Mouse (Mus musculus): Measurements from ENCODE around the gene Nr4a1. TPM values are rescaled to one million over a fixed set of nuclear protein-coding genes. Genes with fewer than 3 reads are reported as not detected.

Gene Nr4a1
- 6.6 and 6.9 TPM in 2 replicates for polyA plus RNA-seq (2015; fragmentation: Nextera tagmentation; extraction: Ambion mirVana)

GRCm38 (mm10) chr15:101253886-101254795, at the start of gene Nr4a1:
Nr4a1 (plus strand) TSS chr15:101254269.
- no peaks in the 10 kb centered on the region for H3K9me3 ChIP-seq
- peak within 1 kb of the TSS; percentile 66 for H3K27ac ChIP-seq (replicated peaks)
- no peaks in the 10 kb centered on the region for H3K36me3 ChIP-seq
- H3K4me2 ChIP-seq: peak within 1 kb of the TSS; percentile 87
- 1% methylated on average over 63 of the region's 82 CpGs for WGBS
- peaks cover 12% of the 10 kb centered on the region for H3K4me1 ChIP-seq (replicated peaks)
- H3K9ac ChIP-seq: peak within 1 kb of the TSS; percentile 86
- H3K4me3 ChIP-seq: peak within 1 kb of the TSS; percentile 73
- ATAC-seq (ENCODE audit: low FRiP score, low read depth): peak; percentile 57
- H3K27me3 ChIP-seq: no peaks in the 10 kb centered on the region

DNA sequence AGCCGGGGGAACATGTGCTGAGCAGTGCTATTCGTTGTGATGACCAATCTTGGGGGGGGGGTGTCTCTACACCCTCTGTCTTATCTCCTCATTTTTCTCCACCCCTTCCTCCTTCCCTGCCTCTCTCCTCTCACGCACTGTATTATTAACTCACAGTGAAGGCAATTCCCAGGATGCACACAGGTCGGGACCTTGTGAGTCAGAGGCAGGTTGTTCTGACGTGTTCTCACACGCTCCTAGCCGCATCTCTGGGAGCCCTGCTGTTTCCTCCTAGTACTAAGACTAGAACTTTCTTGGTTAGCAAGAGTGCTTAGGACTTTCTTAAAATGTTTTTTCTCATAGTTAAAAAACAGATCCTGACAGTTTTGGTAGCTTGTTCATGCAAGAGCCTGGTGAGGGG, 49.3 kb upstream of the Nr4a1 start:
- Histone ChIP-seq H3K9ac (no peak overlapping the region), H3K36me3 (peaks cover 78% of the 10 kb centered on the region), H3K4me2 (no peak overlapping the region), H3K27ac (replicated peaks) (no peak overlapping the region), H3K27me3 (no peaks in the 10 kb centered on the region), H3K4me1 (replicated peaks) (no peaks in the 10 kb centered on the region), H3K4me3 (no peak overlapping the region), H3K9me3 (no peaks in the 10 kb centered on the region)
- 88% methylated on average over 7 of the region's 7 CpGs for WGBS
- no peak for ATAC-seq (ENCODE audit: low FRiP score, low read depth)

GRCm38 (mm10) chr15:101210228-101210627, 43.8 kb upstream of the Nr4a1 start:
- Histone ChIP-seq H3K4me3 (no peak overlapping the region), H3K27ac (replicated peaks) (no peak overlapping the region), H3K27me3 (no peaks in the 10 kb centered on the region), H3K9ac (no peak overlapping the region), H3K4me2 (no peak overlapping the region), H3K4me1 (replicated peaks) (no peaks in the 10 kb centered on the region), H3K9me3 (no peaks in the 10 kb centered on the region), H3K36me3 (peaks cover 60% of the 10 kb centered on the region)
- ATAC-seq (ENCODE audit: low FRiP score, low read depth): no peak
- 64% methylated on average over 6 of the region's 6 CpGs for WGBS

DNA sequence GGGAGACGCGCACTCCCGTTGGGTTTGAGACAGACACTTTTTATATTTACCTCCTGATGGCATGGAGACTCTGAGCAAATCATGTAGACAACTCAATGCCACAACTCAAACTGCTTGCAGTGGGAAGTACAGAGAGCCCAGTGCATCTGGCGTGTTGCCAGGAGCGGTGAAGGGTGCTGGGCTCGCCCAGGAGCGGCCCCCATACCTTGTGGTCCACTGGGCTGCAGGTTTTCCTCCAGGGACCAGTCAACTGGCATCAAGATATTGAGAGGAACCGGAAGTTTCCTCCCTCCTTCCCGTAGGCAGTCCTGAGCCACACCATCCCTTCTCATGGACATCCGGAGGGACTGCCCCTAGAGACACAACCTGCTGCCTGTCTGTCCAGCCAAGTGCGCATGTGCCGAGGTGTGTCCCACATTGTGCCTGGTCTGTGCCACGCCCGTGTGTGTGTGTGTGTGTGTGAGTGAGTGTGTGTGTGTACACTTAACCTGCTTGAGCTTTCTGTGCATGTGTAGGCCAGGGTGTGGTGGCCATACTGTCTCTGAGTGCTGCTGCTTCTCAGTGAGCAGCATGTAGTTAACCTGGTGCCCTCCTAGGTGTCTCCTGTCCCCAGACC, 43.0 kb upstream of the Nr4a1 start:
- peaks cover 55% of the 10 kb centered on the region for H3K36me3 ChIP-seq
- H3K27me3 ChIP-seq: no peaks in the 10 kb centered on the region
- no peak for ATAC-seq (ENCODE audit: low FRiP score, low read depth)
- H3K4me1 ChIP-seq (replicated peaks): no peaks in the 10 kb centered on the region
- H3K4me2 ChIP-seq: no peak overlapping the region
- H3K9me3 ChIP-seq: no peaks in the 10 kb centered on the region
- WGBS: 91% methylated on average over 14 of the region's 14 CpGs
- no peak overlapping the region for H3K27ac ChIP-seq (replicated peaks)
- no peak overlapping the region for H3K4me3 ChIP-seq
- no peak overlapping the region for H3K9ac ChIP-seq

DNA sequence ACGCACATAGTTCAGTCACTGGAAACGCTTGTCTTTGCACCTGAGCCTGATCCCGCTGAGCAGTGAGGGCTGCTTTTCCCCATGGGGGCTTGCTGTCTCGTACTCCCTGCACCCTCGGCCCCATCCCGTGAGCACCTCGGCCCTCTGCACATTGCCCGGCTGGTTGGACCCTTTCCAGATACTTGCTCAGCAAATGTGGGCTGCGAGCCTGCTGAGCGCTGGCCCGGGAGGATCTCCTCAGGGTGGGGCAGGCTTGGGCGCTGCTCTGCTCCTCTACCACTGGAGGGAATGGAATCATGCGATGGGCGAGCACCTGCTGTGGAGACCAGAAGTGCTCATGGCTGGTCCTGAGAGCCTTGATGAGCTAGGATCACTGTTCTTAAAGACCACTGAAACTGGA, 41.6 kb upstream of the Nr4a1 start:
- H3K9ac ChIP-seq: no peak overlapping the region

DNA sequence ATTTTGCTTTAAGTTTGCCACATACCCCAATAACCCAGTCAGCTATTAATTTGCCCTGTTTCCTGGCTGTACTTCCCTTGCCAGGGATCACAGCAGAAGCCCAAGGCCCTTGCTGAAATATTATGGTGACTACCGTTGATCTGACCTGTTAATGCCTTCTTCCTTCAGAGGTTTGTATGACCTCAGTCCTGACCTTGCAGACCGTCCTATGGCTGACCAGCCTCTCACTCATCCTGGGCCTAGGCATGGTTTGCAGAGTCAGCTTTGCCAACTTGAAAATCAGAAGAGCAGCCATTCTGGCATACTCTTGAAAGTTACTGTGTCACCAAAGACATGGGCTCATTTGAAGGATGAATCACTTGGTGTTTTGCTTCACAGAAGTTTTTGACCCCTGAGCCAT, 38.9 kb upstream of the Nr4a1 start:
- H3K27me3 ChIP-seq: no peaks in the 10 kb centered on the region
- no peak overlapping the region for H3K4me3 ChIP-seq
- no peak for ATAC-seq (ENCODE audit: low FRiP score, low read depth)
- H3K27ac ChIP-seq (replicated peaks): no peak overlapping the region
- H3K4me2 ChIP-seq: no peak overlapping the region
- no peaks in the 10 kb centered on the region for H3K4me1 ChIP-seq (replicated peaks)
- H3K36me3 ChIP-seq: peaks cover 30% of the 10 kb centered on the region
- H3K9ac ChIP-seq: no peak overlapping the region
- H3K9me3 ChIP-seq: no peaks in the 10 kb centered on the region
- 78% methylated on average over 2 of the region's 2 CpGs for WGBS

More for the DNA sequence above, 41.6 kb upstream of the Nr4a1 start:
- Histone ChIP-seq H3K4me3 (no peak overlapping the region), H3K27me3 (no peaks in the 10 kb centered on the region), H3K4me2 (no peak overlapping the region), H3K27ac (replicated peaks) (no peak overlapping the region), H3K9me3 (no peaks in the 10 kb centered on the region), H3K36me3 (peaks cover 49% of the 10 kb centered on the region), H3K4me1 (replicated peaks) (no peaks in the 10 kb centered on the region)
- WGBS: 77% methylated on average over 14 of the region's 14 CpGs
- ATAC-seq (ENCODE audit: low FRiP score, low read depth): no peak

DNA sequence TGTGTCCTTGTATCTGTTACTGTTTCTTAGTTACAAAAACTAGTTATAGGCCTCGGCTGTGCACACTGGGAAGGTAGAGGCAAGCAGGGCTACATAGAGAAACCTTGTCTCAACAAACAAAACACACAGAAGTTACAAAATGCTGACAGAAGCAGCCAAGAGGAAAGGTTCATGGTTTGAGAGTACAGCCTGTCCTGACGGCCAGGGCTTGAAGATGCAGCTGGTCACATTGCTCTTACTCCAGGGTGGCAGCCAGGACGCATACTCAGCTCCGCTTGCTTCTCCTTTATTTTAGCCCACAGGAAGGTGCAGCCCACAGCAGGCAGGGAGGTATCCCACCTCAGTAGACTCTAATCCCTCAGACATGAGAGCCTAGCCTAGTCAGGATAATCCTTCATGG, 38.0 kb upstream of the Nr4a1 start:
- H3K27me3 ChIP-seq: no peaks in the 10 kb centered on the region
- 80% methylated on average over 4 of the region's 4 CpGs for WGBS
- H3K9ac ChIP-seq: no peak overlapping the region
- no peak overlapping the region for H3K27ac ChIP-seq (replicated peaks)
- H3K4me1 ChIP-seq (replicated peaks): peaks cover 7% of the 10 kb centered on the region
- no peak overlapping the region for H3K4me2 ChIP-seq
- peaks cover 21% of the 10 kb centered on the region for H3K36me3 ChIP-seq
- ATAC-seq (ENCODE audit: low FRiP score, low read depth): no peak
- H3K9me3 ChIP-seq: no peaks in the 10 kb centered on the region
- no peak overlapping the region for H3K4me3 ChIP-seq

- Histone ChIP-seq H3K9me3 (no peaks in the 10 kb centered on the region), H3K4me1 (replicated peaks) (peaks cover 42% of the 10 kb centered on the region), H3K36me3 (no peaks in the 10 kb centered on the region), H3K27me3 (peaks cover 8% of the 10 kb centered on the region; the same call in 1 of the 2 replicates), H3K27ac (replicated peaks) (no peak overlapping the region), H3K4me2 (peak overlapping the region; percentile 42; the same call in 1 of the 2 replicates), H3K4me3 (no peak overlapping the region), H3K9ac (no peak overlapping the region)
- ATAC-seq (ENCODE audit: low FRiP score, low read depth): no peak; the same call in 1 of the 2 replicates
- WGBS: 6% methylated on average over 8 of the region's 8 CpGs
These were observed 33.2 kb upstream of the Nr4a1 start for GRCm38 (mm10) chr15:101220905-101221297.

GRCm38 (mm10) chr15:101221298-101222104, 32.6 kb upstream of the Nr4a1 start:
- Histone ChIP-seq H3K9me3 (no peaks in the 10 kb centered on the region), H3K27me3 (peaks cover 8% of the 10 kb centered on the region; the same call in 1 of the 2 replicates), H3K4me1 (replicated peaks) (peaks cover 42% of the 10 kb centered on the region), H3K27ac (replicated peaks) (no peak overlapping the region; the same call in 1 of the 2 replicates), H3K36me3 (no peaks in the 10 kb centered on the region), H3K4me2 (peak overlapping the region; percentile 42), H3K9ac (no peak overlapping the region), H3K4me3 (0 out of 2 replicates have a peak overlapping the region, but pooled peaks have one; percentile 16)
- 4% methylated on average over 14 of the region's 14 CpGs for WGBS
- no peak; the same call in 1 of the 2 replicates for ATAC-seq (ENCODE audit: low FRiP score, low read depth)

GRCm38 (mm10) chr15:101222897-101223482, 31.1 kb upstream of the Nr4a1 start:
- no peak overlapping the region for H3K9ac ChIP-seq
- H3K4me2 ChIP-seq: peak overlapping the region; percentile 99
- peaks cover 8% of the 10 kb centered on the region; the same call in 1 of the 2 replicates for H3K27me3 ChIP-seq
- H3K4me1 ChIP-seq (replicated peaks): peaks cover 42% of the 10 kb centered on the region
- H3K27ac ChIP-seq (replicated peaks): no peak overlapping the region
- no peaks in the 10 kb centered on the region for H3K9me3 ChIP-seq
- WGBS: 37% methylated on average over 13 of the region's 13 CpGs
- ATAC-seq (ENCODE audit: low FRiP score, low read depth): no peak
- no peak overlapping the region for H3K4me3 ChIP-seq
- no peaks in the 10 kb centered on the region for H3K36me3 ChIP-seq

- peak overlapping the region; percentile 99 for H3K4me2 ChIP-seq
- no peaks in the 10 kb centered on the region for H3K9me3 ChIP-seq
- H3K4me1 ChIP-seq (replicated peaks): peaks cover 42% of the 10 kb centered on the region
- H3K27me3 ChIP-seq: peaks cover 8% of the 10 kb centered on the region; the same call in 1 of the 2 replicates
- no peaks in the 10 kb centered on the region for H3K36me3 ChIP-seq
- H3K4me3 ChIP-seq: peak overlapping the region; percentile 87
- ATAC-seq (ENCODE audit: low FRiP score, low read depth): peak; percentile 12; the same call in 1 of the 2 replicates
- WGBS: 6% methylated on average over 5 of the region's 5 CpGs
- H3K27ac ChIP-seq (replicated peaks): no peak overlapping the region
- H3K9ac ChIP-seq: peak overlapping the region; percentile 74
These were observed 30.5 kb upstream of the Nr4a1 start for GRCm38 (mm10) chr15:101223596-101223995.

All from hindbrain, embryonic 15.5 days (tissue).